Mouse (Mus musculus) hindbrain, embryonic 13.5 days (tissue): ENCODE data around the gene Gria1. TPM values are rescaled to one million over a fixed set of nuclear protein-coding genes. Genes with fewer than 3 reads are reported as not detected.

Experiments used
- ATAC-seq: fragments of 200-750 bp; cut with Nextera tagmentation; 2 replicates; pipeline ENCODE4 v1.8.0; 2017; ENCODE audit warnings: moderate TSS enrichment; ENCODE audit not compliant: low FRiP score
- H3K27ac ChIP-seq: fragments of 300-500 bp; sonication (generic); 2 replicates; pipeline ENCODE4 v1.5.1; 2015; ENCODE audit warnings: inconsistent platforms, mild to moderate bottlenecking, moderate library complexity
- H3K27me3 ChIP-seq: fragments of 300-500 bp; sonication (generic); 2 replicates; pipeline ENCODE4 v1.6.1; 2015; ENCODE audit warnings: mild to moderate bottlenecking, inconsistent platforms
- H3K36me3 ChIP-seq: fragments of 300-500 bp; sonication (generic); 2 replicates; pipeline ENCODE4 v1.6.1; 2015; ENCODE audit warnings: mild to moderate bottlenecking, inconsistent platforms
- H3K4me1 ChIP-seq: fragments of 300-500 bp; sonication (generic); replicated peaks from 2 replicates; pipeline ENCODE4 v1.6.1; 2015; ENCODE audit warnings: inconsistent platforms
- H3K4me2 ChIP-seq: fragments of 300-500 bp; sonication (generic); 2 replicates; pipeline ENCODE4 v1.6.1; 2015; ENCODE audit warnings: inconsistent platforms, mild to moderate bottlenecking, moderate library complexity
- H3K4me3 ChIP-seq: fragments of 300-500 bp; sonication (generic); 2 replicates; pipeline ENCODE4 v1.5.1; 2015; ENCODE audit warnings: mild to moderate bottlenecking, inconsistent platforms
- H3K9ac ChIP-seq: fragments of 300-500 bp; sonication (generic); 2 replicates; pipeline ENCODE4 v1.6.1; 2015; ENCODE audit warnings: mild to moderate bottlenecking, inconsistent platforms
- H3K9me3 ChIP-seq: fragments of 300-500 bp; sonication (generic); 2 replicates; pipeline ENCODE4 v1.6.1; 2016; ENCODE audit warnings: inconsistent platforms
- WGBS: fragments of 180-500 bp; shearing (Covaris S2); methylation state at CpG from one replicate; pipeline ENCODE4 v1.1.7; 2015; 5-methylcytosine and 5-hydroxymethylcytosine counted together
- polyA plus RNA-seq: library from polyadenylated mRNA; unstranded; fragments of >200 nt; fragmentation: Nextera tagmentation; extraction: Ambion mirVana; gene quantifications from 2 replicates; pipeline ENCODE4 v1.2.1, GENCODE M21; 2015

Gene Gria1
- polyA plus RNA-seq, 1 experiment from 2014 or later: 29.4 TPM

DNA sequence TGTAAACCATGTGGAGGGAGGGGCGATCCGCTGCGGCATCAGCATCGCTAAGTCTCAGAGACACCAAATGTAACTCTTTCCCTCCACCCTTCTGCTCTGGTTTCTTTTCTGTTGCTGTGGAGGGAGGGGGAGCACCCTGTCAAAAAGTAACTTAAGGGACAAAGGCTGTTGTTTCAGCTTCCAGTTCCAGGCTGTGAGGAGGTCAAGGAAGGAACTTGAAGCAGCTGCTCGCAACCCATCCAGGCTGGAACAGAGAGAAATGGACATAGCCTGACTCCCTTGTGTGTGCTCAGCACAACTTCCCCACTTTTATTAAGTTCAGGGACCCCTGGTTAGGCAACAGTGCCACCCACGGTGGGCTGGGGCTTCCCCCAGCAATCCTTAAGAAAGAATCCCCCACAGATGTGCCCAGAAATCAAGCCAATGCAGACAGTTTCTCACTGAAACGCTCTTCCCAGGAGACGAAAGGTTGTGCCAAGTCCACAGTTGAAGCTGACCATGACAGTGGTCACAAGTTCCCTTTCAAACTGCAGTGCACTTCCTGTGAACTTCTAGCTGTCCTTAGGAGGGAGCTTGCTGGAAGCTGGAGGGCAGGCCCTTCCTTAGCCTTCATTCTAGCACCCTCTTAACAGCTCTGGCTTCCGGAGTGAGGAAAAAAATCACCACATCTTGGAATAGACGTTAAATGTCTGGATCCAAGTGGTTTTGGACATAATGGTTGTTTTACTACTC lies 190.2 kb downstream of the Gria1 start:
- Histone ChIP-seq H3K4me2 (no peak overlapping the region), H3K27ac (no peak overlapping the region), H3K4me3 (no peak overlapping the region), H3K27me3 (no peaks in the 10 kb centered on the region), H3K4me1 (peaks cover 27% of the 10 kb centered on the region), H3K9ac (no peak overlapping the region), H3K9me3 (no peaks in the 10 kb centered on the region), H3K36me3 (no peaks in the 10 kb centered on the region)
- 67% methylated on average over 10 of the region's 10 CpGs for WGBS
- ATAC-seq: no peak

DNA sequence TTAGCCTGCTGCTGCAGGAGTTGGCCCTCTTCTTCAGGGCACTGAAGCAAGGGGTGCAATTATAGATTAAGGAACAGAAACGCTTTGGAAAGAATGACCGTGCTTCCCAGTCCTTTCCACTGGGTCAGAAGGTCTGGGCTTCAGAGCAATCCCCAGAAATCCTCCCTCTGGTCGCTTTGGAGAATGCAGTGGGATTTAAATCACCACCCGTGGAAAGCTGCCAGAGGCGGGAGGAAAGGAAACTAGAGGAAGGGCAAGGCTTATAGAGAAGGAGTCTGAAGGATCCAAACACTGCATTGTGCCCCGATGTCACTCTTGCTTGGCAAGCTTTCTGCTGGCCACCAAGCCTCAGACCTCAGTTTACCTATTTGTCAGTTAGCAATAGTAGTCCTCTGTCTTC lies 193.2 kb downstream of the Gria1 start:
- Histone ChIP-seq H3K36me3 (no peaks in the 10 kb centered on the region), H3K27ac (no peak overlapping the region), H3K4me3 (no peak overlapping the region), H3K27me3 (no peaks in the 10 kb centered on the region), H3K9ac (no peak overlapping the region), H3K4me2 (no peak overlapping the region), H3K4me1 (peaks cover 18% of the 10 kb centered on the region; the same call in 1 of the 2 replicates), H3K9me3 (no peaks in the 10 kb centered on the region)
- WGBS: 61% methylated on average over 6 of the region's 6 CpGs
- no peak for ATAC-seq

DNA sequence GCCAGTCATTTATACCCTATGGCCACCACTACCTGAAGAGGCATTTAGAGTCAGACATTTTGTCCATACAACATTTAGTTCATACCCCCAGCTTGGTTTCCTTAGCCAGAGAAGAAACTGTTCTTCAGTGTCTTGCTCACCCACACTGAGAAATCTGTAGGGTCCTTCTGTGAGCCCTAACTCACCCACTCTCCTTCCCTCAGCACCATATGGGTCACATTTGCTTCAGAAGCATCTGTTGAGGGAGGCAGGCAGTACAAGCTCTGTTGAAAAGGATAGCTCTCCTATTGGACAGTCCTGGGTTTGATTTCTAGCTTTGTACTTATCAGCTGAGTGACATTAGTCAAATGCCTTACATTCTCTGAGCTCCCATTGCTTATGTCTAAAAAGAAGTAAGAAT lies 196.1 kb downstream of the Gria1 start:
- no peak overlapping the region for H3K4me3 ChIP-seq
- H3K9me3 ChIP-seq: no peaks in the 10 kb centered on the region
- ATAC-seq: no peak

GRCm38 (mm10) chr11:57214079-57214478 lies 202.9 kb downstream of the Gria1 start:
- H3K36me3 ChIP-seq: no peaks in the 10 kb centered on the region
- no peak overlapping the region for H3K4me3 ChIP-seq
- no peaks in the 10 kb centered on the region for H3K27me3 ChIP-seq
- no peak for ATAC-seq
- no peaks in the 10 kb centered on the region for H3K9me3 ChIP-seq
- no peak overlapping the region for H3K9ac ChIP-seq
- H3K4me1 ChIP-seq: 0 out of 2 replicates have a peak, but pooled peaks cover 4% of the 10 kb centered on the region
- no peak overlapping the region for H3K27ac ChIP-seq
- WGBS: 89% methylated on average over 7 of the region's 7 CpGs
- H3K4me2 ChIP-seq: no peak overlapping the region

More for the DNA sequence above, 196.1 kb downstream of the Gria1 start:
- no peak overlapping the region for H3K27ac ChIP-seq
- 0 out of 2 replicates have a peak, but pooled peaks cover 9% of the 10 kb centered on the region for H3K4me1 ChIP-seq
- H3K36me3 ChIP-seq: no peaks in the 10 kb centered on the region
- no peak overlapping the region for H3K9ac ChIP-seq
- no peak overlapping the region for H3K4me2 ChIP-seq
- H3K27me3 ChIP-seq: no peaks in the 10 kb centered on the region

DNA sequence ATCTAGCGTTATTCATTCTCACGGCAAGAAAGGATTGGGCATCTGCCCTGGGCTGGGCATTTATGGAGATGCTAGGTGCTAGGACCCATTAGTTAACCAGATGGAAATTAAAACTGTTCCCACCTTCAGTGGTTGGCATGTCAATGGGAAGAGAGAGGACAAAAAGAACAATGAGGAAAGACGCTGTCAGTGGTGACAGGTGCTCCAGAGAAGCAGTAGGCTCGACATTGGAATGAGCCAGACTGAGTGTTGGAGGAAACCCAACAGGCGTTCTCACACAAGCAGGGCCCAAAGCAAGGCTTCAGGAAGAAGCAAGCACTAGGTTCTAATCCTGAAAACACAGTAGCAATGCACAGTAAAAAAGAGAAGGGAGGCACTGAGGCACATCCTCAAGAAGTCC lies 203.4 kb downstream of the Gria1 start:
- Histone ChIP-seq H3K4me2 (no peak overlapping the region), H3K36me3 (no peaks in the 10 kb centered on the region), H3K9ac (no peak overlapping the region), H3K27ac (no peak overlapping the region), H3K4me1 (0 out of 2 replicates have a peak, but pooled peaks cover 4% of the 10 kb centered on the region), H3K27me3 (no peaks in the 10 kb centered on the region), H3K4me3 (no peak overlapping the region), H3K9me3 (no peaks in the 10 kb centered on the region)
- ATAC-seq: no peak
- WGBS: 78% methylated on average over 5 of the region's 5 CpGs

DNA sequence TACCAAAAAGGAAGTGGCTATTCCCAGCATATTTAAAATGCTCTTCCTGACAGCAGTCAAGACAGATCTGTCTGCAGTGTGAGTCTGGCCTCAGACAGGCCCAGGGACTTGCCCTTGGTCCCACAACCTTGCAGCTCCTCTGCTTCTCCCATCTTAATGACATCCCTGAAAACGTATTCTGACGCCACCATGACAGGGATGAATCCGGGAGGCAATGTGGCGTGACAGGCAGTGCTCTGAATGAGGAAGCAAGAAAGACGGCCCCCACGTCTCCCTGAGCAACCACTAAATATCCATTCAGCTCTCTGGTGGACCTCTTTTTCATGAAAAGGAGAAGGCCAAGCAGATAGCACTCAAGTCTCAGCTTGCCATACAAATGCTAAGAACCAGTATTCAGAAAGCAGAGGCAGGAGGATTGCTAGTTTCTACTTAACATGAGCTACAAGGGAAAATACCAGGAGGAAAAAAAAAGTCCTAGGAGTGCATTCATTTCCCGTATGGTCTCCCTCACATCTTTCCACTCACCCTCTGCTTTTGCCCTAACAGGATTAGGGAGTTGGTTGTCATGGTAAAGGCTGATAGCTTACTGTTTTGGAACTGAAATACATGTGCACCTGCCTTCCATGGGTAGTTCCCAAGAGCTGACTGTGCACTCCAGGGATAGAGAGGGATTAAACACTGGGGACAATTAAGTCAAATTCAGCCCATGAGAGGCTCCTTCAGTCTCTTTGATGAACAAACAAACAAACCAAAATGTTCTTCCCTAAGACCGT lies 211.8 kb downstream of the Gria1 start:
- Histone ChIP-seq H3K4me3 (no peak overlapping the region), H3K4me1 (peaks cover 4% of the 10 kb centered on the region; the same call in 1 of the 2 replicates), H3K27ac (no peak overlapping the region), H3K27me3 (no peaks in the 10 kb centered on the region), H3K9me3 (no peaks in the 10 kb centered on the region), H3K4me2 (no peak overlapping the region), H3K9ac (no peak overlapping the region), H3K36me3 (0 out of 2 replicates have a peak, but pooled peaks cover 4% of the 10 kb centered on the region)
- WGBS: 29% methylated on average over 8 of the region's 8 CpGs
- no peak for ATAC-seq

DNA sequence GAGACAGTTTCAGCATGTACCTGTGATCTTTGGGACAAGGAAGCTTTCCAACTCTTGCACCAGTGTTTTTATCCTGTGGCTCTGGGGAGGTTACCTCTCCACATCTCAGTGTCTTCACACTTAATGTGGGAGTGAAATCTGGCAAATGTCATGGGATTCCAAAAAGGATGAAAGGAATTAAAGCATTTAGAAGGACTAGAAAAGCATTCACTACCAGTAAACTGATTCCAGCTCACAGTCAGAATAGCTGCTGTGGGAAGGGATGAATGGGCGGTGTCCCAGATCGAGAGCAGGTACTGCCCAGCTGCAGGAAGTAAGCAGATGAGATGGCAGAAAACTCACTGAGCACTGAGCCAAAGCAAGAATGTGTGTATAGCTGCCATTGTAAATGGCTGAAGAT lies 224.3 kb downstream of the Gria1 start:
- H3K4me3 ChIP-seq: no peak overlapping the region
- H3K4me1 ChIP-seq: peaks cover 7% of the 10 kb centered on the region
- H3K36me3 ChIP-seq: no peaks in the 10 kb centered on the region
- no peak overlapping the region for H3K9ac ChIP-seq
- H3K27me3 ChIP-seq: no peaks in the 10 kb centered on the region
- H3K9me3 ChIP-seq: no peaks in the 10 kb centered on the region
- WGBS: 77% methylated on average over 2 of the region's 2 CpGs
- H3K4me2 ChIP-seq: no peak overlapping the region
- no peak overlapping the region for H3K27ac ChIP-seq
- ATAC-seq: no peak

DNA sequence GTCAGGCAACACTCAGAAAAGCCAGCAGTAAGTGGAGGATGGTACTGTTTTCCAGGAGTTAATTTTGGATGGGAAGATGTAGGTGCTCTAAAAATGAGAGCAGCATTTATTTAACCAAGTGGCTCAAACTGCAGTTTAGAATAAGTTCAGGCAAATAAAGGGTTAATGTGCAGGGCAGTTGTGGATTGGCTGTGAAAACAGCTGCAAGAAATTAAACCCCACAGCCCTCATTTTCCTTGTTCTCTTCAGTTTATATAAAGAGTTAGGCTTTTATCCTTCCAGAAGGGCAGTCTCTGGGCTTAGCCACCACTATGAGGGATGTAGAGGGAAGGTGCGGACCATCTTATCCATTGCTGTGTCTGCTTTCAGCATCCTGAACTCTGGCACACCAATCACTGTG lies 225.2 kb downstream of the Gria1 start:
- no peak for ATAC-seq
- no peak overlapping the region for H3K4me3 ChIP-seq
- no peak overlapping the region for H3K9ac ChIP-seq
- H3K9me3 ChIP-seq: no peaks in the 10 kb centered on the region
- H3K4me1 ChIP-seq: peaks cover 7% of the 10 kb centered on the region
- 81% methylated on average over 1 of the region's 1 CpGs for WGBS
- no peak overlapping the region for H3K4me2 ChIP-seq
- no peaks in the 10 kb centered on the region for H3K36me3 ChIP-seq
- H3K27me3 ChIP-seq: no peaks in the 10 kb centered on the region
- no peak overlapping the region for H3K27ac ChIP-seq

- Histone ChIP-seq H3K27ac (no peak overlapping the region), H3K4me1 (peaks cover 7% of the 10 kb centered on the region), H3K9ac (no peak overlapping the region), H3K36me3 (no peaks in the 10 kb centered on the region), H3K4me3 (no peak overlapping the region), H3K4me2 (no peak overlapping the region), H3K9me3 (no peaks in the 10 kb centered on the region), H3K27me3 (no peaks in the 10 kb centered on the region)
- 14% methylated on average over 3 of the region's 3 CpGs for WGBS
- ATAC-seq: no peak
Measured at GRCm38 (mm10) chr11:57239758-57240157, 228.6 kb downstream of the Gria1 start.

DNA sequence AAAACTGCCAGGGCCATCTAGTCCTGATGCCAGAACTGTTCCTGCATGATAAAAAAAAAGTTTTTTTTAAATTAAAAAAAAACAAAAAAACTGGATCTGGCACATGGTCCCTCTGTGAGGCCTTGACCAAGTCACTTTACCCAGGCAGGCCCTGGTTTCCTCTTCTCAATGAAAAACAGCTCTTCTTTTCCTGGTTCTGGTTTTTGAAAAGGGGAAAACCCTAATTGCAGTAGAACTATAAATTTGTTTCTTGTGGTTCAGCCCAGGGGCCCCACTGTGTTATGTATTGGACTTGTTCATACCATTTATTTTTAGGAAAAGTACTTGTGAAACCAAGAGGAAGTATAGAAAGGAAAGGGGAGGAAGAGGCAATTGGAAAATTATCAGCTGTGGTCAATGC lies 232.6 kb downstream of the Gria1 start:
- no peaks in the 10 kb centered on the region for H3K36me3 ChIP-seq
- H3K4me1 ChIP-seq: peaks cover 11% of the 10 kb centered on the region
- H3K27ac ChIP-seq: no peak overlapping the region
- no peak overlapping the region for H3K9ac ChIP-seq
- H3K9me3 ChIP-seq: no peaks in the 10 kb centered on the region
- no peak overlapping the region for H3K4me2 ChIP-seq
- no peak overlapping the region for H3K4me3 ChIP-seq
- H3K27me3 ChIP-seq: no peaks in the 10 kb centered on the region
- ATAC-seq: no peak

GRCm38 (mm10) chr11:57244543-57244942 lies 233.4 kb downstream of the Gria1 start:
- H3K27me3 ChIP-seq: no peaks in the 10 kb centered on the region
- no peak for ATAC-seq
- H3K9me3 ChIP-seq: no peaks in the 10 kb centered on the region
- peaks cover 16% of the 10 kb centered on the region for H3K4me1 ChIP-seq
- WGBS: 90% methylated on average over 6 of the region's 6 CpGs
- no peak overlapping the region for H3K4me2 ChIP-seq
- H3K27ac ChIP-seq: no peak overlapping the region
- no peak overlapping the region for H3K4me3 ChIP-seq
- H3K9ac ChIP-seq: no peak overlapping the region
- no peaks in the 10 kb centered on the region for H3K36me3 ChIP-seq

GRCm38 (mm10) chr11:57248870-57249269 lies 237.7 kb downstream of the Gria1 start:
- no peaks in the 10 kb centered on the region for H3K36me3 ChIP-seq
- no peaks in the 10 kb centered on the region for H3K27me3 ChIP-seq
- H3K9ac ChIP-seq: no peak overlapping the region
- peaks cover 18% of the 10 kb centered on the region for H3K4me1 ChIP-seq
- H3K4me2 ChIP-seq: no peak overlapping the region
- no peak for ATAC-seq
- no peak overlapping the region for H3K4me3 ChIP-seq
- 49% methylated on average over 4 of the region's 4 CpGs for WGBS
- no peaks in the 10 kb centered on the region for H3K9me3 ChIP-seq
- no peak overlapping the region for H3K27ac ChIP-seq

- peaks cover 18% of the 10 kb centered on the region for H3K4me1 ChIP-seq
- no peaks in the 10 kb centered on the region for H3K36me3 ChIP-seq
- ATAC-seq: no peak
- no peak overlapping the region for H3K9ac ChIP-seq
- WGBS: 51% methylated on average over 7 of the region's 7 CpGs
- H3K4me3 ChIP-seq: no peak overlapping the region
- H3K27me3 ChIP-seq: no peaks in the 10 kb centered on the region
- no peak overlapping the region for H3K27ac ChIP-seq
- H3K4me2 ChIP-seq: no peak overlapping the region
- H3K9me3 ChIP-seq: no peaks in the 10 kb centered on the region
Measured at GRCm38 (mm10) chr11:57250129-57250528, 238.9 kb downstream of the Gria1 start.
